8 mouse cellular contexts compared by ENCODE assay signal in genomic region chr11:115491356-115492083, GRCm38 (mm10). TPM values are rescaled to one million over a fixed set of nuclear protein-coding genes. Genes with fewer than 3 reads are reported as not detected.
DNase-seq lines count a peak whose midpoint lies in the region; ATAC-seq and TF ChIP-seq lines count a peak whose summit lies in the region.

TSS of gene Nt5c (minus strand) at chr11:115491862.

- H3K9me3 ChIP-seq in embryonic facial prominence, embryonic 15.5 days (replicated peaks) = no peaks in the 10 kb centered on the region
- H3K9me3 ChIP-seq in limb, embryonic 13.5 days = no peaks in the 10 kb centered on the region
- no peaks in the 10 kb centered on the region for H3K9me3 ChIP-seq in midbrain, embryonic 15.5 days

- ATAC-seq in embryonic facial prominence, embryonic 15.5 days (ENCODE audit: insufficient number of reproducible peaks, low FRiP score, low TSS enrichment, low read depth) = peak; percentile 86
- peak; percentile 82 for ATAC-seq in limb, embryonic 13.5 days (ENCODE audit: low FRiP score, low read depth)
- peak; percentile 93 for ATAC-seq in midbrain, embryonic 15.5 days (replicated peaks)

- WGBS in bone marrow, adult 2 months = under 1% methylated on average over 43 of the region's 43 CpGs
- under 1% methylated on average over 43 of the region's 43 CpGs for WGBS in embryonic facial prominence, embryonic 15.5 days
- WGBS in limb, embryonic 13.5 days = under 1% methylated on average over 43 of the region's 43 CpGs
- WGBS in midbrain, embryonic 15.5 days = under 1% methylated on average over 43 of the region's 43 CpGs

- H3K9ac ChIP-seq in embryonic facial prominence, embryonic 15.5 days = peak within 1 kb of the TSS; percentile 58
- peak within 1 kb of the TSS; percentile 78 for H3K9ac ChIP-seq in limb, embryonic 13.5 days
- H3K9ac ChIP-seq in midbrain, embryonic 15.5 days = peak within 1 kb of the TSS; percentile 68

- TF ChIP-seq CTCF in bone marrow, adult 2 months (IDR thresholded peaks at IDR 0.05; ENCODE audit: control insufficient read depth, insufficient read depth, low read length) = peak; percentile 51

- H3K4me2 ChIP-seq in embryonic facial prominence, embryonic 15.5 days (replicated peaks) = peak within 1 kb of the TSS; percentile 75
- H3K4me2 ChIP-seq in limb, embryonic 13.5 days (replicated peaks) = peak within 1 kb of the TSS; percentile 85
- peak within 1 kb of the TSS; percentile 67 for H3K4me2 ChIP-seq in midbrain, embryonic 15.5 days

- peak; percentile 91 for DNase-seq in A20 (ENCODE audit: low read depth, low spot score)
- peak; percentile 71 for DNase-seq in heart, adult 8-10 months (ENCODE audit: low spot score)
- peak; percentile 83 for DNase-seq in kidney, adult 9 months
- peak; percentile 80 to 83 for DNase-seq in spleen, adult 18-20 months

- H3K27ac ChIP-seq in bone marrow, adult 2 months (ENCODE audit: control insufficient read depth, insufficient read depth, low read depth, low read length, poor library complexity) = peak within 1 kb of the TSS; percentile 74
- peak within 1 kb of the TSS; percentile 91 for H3K27ac ChIP-seq in embryonic facial prominence, embryonic 15.5 days (replicated peaks)
- H3K27ac ChIP-seq in limb, embryonic 13.5 days = peak within 1 kb of the TSS; percentile 79
- H3K27ac ChIP-seq in midbrain, embryonic 15.5 days = peak within 1 kb of the TSS; percentile 85

- peaks cover 14% of the 10 kb centered on the region for H3K36me3 ChIP-seq in embryonic facial prominence, embryonic 15.5 days
- H3K36me3 ChIP-seq in limb, embryonic 13.5 days = peaks cover 19% of the 10 kb centered on the region
- H3K36me3 ChIP-seq in midbrain, embryonic 15.5 days (replicated peaks) = 0 out of 2 replicates have a peak, but pooled peaks cover 4% of the 10 kb centered on the region

- peak within 1 kb of the TSS; percentile 91 for H3K4me3 ChIP-seq in bone marrow, adult 2 months (replicated peaks; ENCODE audit: control insufficient read depth, low read depth, low read length)
- H3K4me3 ChIP-seq in embryonic facial prominence, embryonic 15.5 days (replicated peaks) = peak within 1 kb of the TSS; percentile 75
- peak within 1 kb of the TSS; percentile 65 for H3K4me3 ChIP-seq in limb, embryonic 13.5 days
- H3K4me3 ChIP-seq in midbrain, embryonic 15.5 days = peak within 1 kb of the TSS; percentile 74

- H3K27me3 ChIP-seq in embryonic facial prominence, embryonic 15.5 days = no peaks in the 10 kb centered on the region
- H3K27me3 ChIP-seq in limb, embryonic 13.5 days = no peaks in the 10 kb centered on the region
- 0 out of 2 replicates have a peak, but pooled peaks cover 2% of the 10 kb centered on the region for H3K27me3 ChIP-seq in midbrain, embryonic 15.5 days (replicated peaks)

- no peaks in the 10 kb centered on the region for H3K4me1 ChIP-seq in bone marrow, adult 2 months (ENCODE audit: control insufficient read depth, insufficient read depth, low read length)
- peaks cover 16% of the 10 kb centered on the region for H3K4me1 ChIP-seq in embryonic facial prominence, embryonic 15.5 days
- peaks cover 14% of the 10 kb centered on the region for H3K4me1 ChIP-seq in limb, embryonic 13.5 days
- peaks cover 21% of the 10 kb centered on the region for H3K4me1 ChIP-seq in midbrain, embryonic 15.5 days

- peak; percentile 91; the same call in 1 of the 2 replicates for TF ChIP-seq POLR2A in bone marrow, adult 2 months (IDR thresholded peaks at IDR 0.05; ENCODE audit: borderline replicate concordance, control insufficient read depth, low read depth, low read length)

RNA-seq across cellular contexts. Expression of gene Nt5c, which starts in this region (rescaled TPM):
- polyA plus RNA-seq in bone marrow, adult 2 months (2011; ENCODE audit: insufficient read depth, insufficient read length, low replicate concordance, missing spikeins) = 47.5 and 56.4 TPM in 2 replicates
- polyA plus RNA-seq in embryonic facial prominence, embryonic 15.5 days (2015; fragmentation: Nextera tagmentation; extraction: Ambion mirVana) = 87.5 and 88.1 TPM in 2 replicates
- 10 to 100 TPM in 2 of 4 experiments, 1 to 10 TPM in 2; 8.7 to 14.9 (median 10.1) TPM for total RNA-seq in heart, adult 8-10 months (2022)
- polyA plus RNA-seq in limb, embryonic 13.5 days (2015; fragmentation: Nextera tagmentation; extraction: Ambion mirVana) = 65.4 and 75.4 TPM in 2 replicates
- 98.4 and 108 TPM in 2 replicates for polyA plus RNA-seq in midbrain, embryonic 15.5 days (2015; fragmentation: Nextera tagmentation; extraction: Ambion mirVana)

Comparison
In these comparisons a context has a peak if more than half of its experiments do, and no peak if none do; other contexts are left out.
1. Peak in every context shown above with its lines: DNase-seq, ATAC-seq, H3K4me3 ChIP-seq and H3K27ac ChIP-seq.